In the genomic region with DNA sequence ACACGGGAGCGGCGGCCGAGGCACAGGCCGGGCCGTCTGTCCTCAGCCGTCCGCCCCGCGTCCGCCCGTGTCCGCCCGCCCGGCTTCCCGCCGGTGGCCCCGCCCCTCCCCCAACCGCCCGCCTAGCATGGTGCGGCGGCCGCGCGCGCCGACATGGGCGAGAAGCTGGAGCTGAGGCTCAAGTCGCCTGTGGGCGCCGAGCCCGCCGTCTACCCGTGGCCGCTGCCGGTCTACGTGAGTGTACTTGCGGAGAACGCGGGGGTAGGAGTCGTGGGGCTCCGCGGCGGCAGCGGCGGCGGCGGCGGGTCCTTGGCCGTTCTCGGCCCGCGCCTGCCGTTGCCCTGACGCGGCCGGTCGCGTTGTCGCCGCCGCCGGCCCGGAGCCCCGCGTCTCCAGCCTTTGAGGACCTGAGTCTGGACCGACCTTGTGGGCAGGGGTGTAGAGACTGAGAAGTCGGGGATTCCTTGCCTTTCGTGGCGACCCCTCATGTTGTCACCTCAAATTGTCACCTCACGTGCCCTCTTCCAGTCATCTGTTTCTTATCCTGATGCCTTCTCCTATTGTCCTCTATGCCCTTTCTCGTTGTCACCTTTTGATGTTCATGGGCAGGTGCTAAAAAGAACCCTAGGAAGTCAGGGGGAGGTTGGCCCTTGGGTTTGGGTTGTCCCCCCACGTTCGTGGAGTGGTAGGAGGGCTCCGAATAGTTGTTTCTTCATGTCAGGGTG, we compare ENCODE assay signal across 8 mouse cellular contexts. TPM values are rescaled to one million over a fixed set of nuclear protein-coding genes. Genes with fewer than 3 reads are reported as not detected.
DNase-seq lines count a peak whose midpoint lies in the region; ATAC-seq and TF ChIP-seq lines count a peak whose summit lies in the region.

No protein-coding gene starts in this region.

- TF ChIP-seq CTCF in E14TG2a.4 (conservative IDR thresholded peaks at IDR 0.05; ENCODE audit: low read length): no peak
- no peak for TF ChIP-seq CTCF in forebrain, postnatal 0 days (IDR thresholded peaks at IDR 0.05; ENCODE audit: low read depth)

- H3K4me3 ChIP-seq in E14TG2a.4 (replicated peaks; ENCODE audit: low read length): peak overlapping the region; percentile 91
- H3K4me3 ChIP-seq in forebrain, postnatal 0 days (ENCODE audit: low read depth, low read length): peak overlapping the region; percentile 70
- peak overlapping the region; percentile 97 for H3K4me3 ChIP-seq in liver, embryonic 16.5 days (ENCODE audit: low read depth, low read length)

- 1% methylated on average over 75 of the region's 75 CpGs for whole genome bisulfite sequencing in forebrain, postnatal 0 days
- under 1% methylated on average over 64 of the region's 75 CpGs for WGBS in liver, embryonic 16.5 days (ENCODE audit: insufficient replicate concordance)

- H3K9ac ChIP-seq in forebrain, postnatal 0 days: peak overlapping the region; percentile 84
- peak overlapping the region; percentile 94 for H3K9ac ChIP-seq in liver, embryonic 16.5 days (ENCODE audit: low read depth, low read length)

- DNase-seq in gastrocnemius, postnatal 14 days: peak; percentile 49
- no peak for DNase-seq in gastrocnemius, adult 18-20 months (ENCODE audit: low spot score)
- no peak for DNase-seq in forebrain, postnatal 0 days
- no peak for DNase-seq in right cerebral cortex, postnatal 36 days (ENCODE audit: low spot score in 2 of 2)
- no peak for DNase-seq in right cerebral cortex, adult 2 months (ENCODE audit: low spot score in 2 of 2)
- no peak for DNase-seq in B cell, adult 2 months

- H3K27me3 ChIP-seq in E14TG2a.4 (ENCODE audit: insufficient read depth, low read length): no peaks in the 10 kb centered on the region
- no peaks in the 10 kb centered on the region for H3K27me3 ChIP-seq in forebrain, postnatal 0 days (ENCODE audit: insufficient read depth, low read length)
- no peaks in the 10 kb centered on the region for H3K27me3 ChIP-seq in liver, embryonic 16.5 days (ENCODE audit: control insufficient read depth, insufficient read depth, low read depth, low read length)

- peaks cover 70% of the 10 kb centered on the region for H3K4me1 ChIP-seq in E14TG2a.4 (replicated peaks; ENCODE audit: low read depth, low read length)
- H3K4me1 ChIP-seq in forebrain, postnatal 0 days (ENCODE audit: insufficient read depth): peaks cover 17% of the 10 kb centered on the region
- H3K4me1 ChIP-seq in liver, embryonic 16.5 days (ENCODE audit: control insufficient read depth, low read depth, low read length): peaks cover 56% of the 10 kb centered on the region

- ATAC-seq in forebrain, postnatal 0 days: peak; percentile 36
- ATAC-seq in liver, embryonic 16.5 days (ENCODE audit: low read depth): peak; percentile 55

- peak overlapping the region; percentile 89 for H3K27ac ChIP-seq in forebrain, postnatal 0 days (ENCODE audit: low read depth, low read length)
- peak overlapping the region; percentile 82 for H3K27ac ChIP-seq in liver, embryonic 16.5 days (ENCODE audit: low read length)

- peak overlapping the region; percentile 72 for H3K4me2 ChIP-seq in forebrain, postnatal 0 days (ENCODE audit: low read depth)
- H3K4me2 ChIP-seq in liver, embryonic 16.5 days (ENCODE audit: low read depth, low read length): peak overlapping the region; percentile 76

- no peaks in the 10 kb centered on the region for H3K9me3 ChIP-seq in E14TG2a.4 (ENCODE audit: low read length)
- H3K9me3 ChIP-seq in forebrain, postnatal 0 days (ENCODE audit: low read length): no peaks in the 10 kb centered on the region
- no peaks in the 10 kb centered on the region for H3K9me3 ChIP-seq in liver, embryonic 16.5 days (replicated peaks; ENCODE audit: control insufficient read depth, low read length)

- intact Hi-C loops in gastrocnemius, postnatal 14 days (cut with DNase I; ENCODE audit: low total_unique reads): no loop called here

- peaks cover 36% of the 10 kb centered on the region for H3K36me3 ChIP-seq in E14TG2a.4 (ENCODE audit: insufficient read depth, low read length)
- H3K36me3 ChIP-seq in forebrain, postnatal 0 days (ENCODE audit: insufficient read depth): no peaks in the 10 kb centered on the region
- no peaks in the 10 kb centered on the region for H3K36me3 ChIP-seq in liver, embryonic 16.5 days (ENCODE audit: control insufficient read depth, insufficient read depth)

RNA-seq across cellular contexts. Expression of a gene that starts 0.4 kb away (rescaled TPM):
- total RNA-seq in gastrocnemius, postnatal 14 days (2021): 10 to 100 TPM; 25.5 to 26.1 TPM
- 10 to 100 TPM; 13.6 to 20.8 TPM for total RNA-seq in gastrocnemius, adult 18-20 months (2021)
- total RNA-seq in forebrain, postnatal 0 days (2014; rRNA removed): 15.9 and 21.7 TPM in 2 replicates
- polyA plus RNA-seq in forebrain, postnatal 0 days (2015; fragmentation: Nextera tagmentation; extraction: Ambion mirVana): 5.7 and 8.5 TPM in 2 replicates
- 6.0 and 7.5 TPM in 2 replicates for polyA plus RNA-seq in liver, embryonic 16.5 days (2015; fragmentation: Nextera tagmentation; extraction: Ambion mirVana)

RNA-seq across cellular contexts. Expression of a gene that starts 13.4 kb away (rescaled TPM):
- total RNA-seq in gastrocnemius, postnatal 14 days (2021): 10 to 100 TPM; 23.7 to 25.2 TPM
- 10 to 100 TPM; 24.3 to 31.7 TPM for total RNA-seq in gastrocnemius, adult 18-20 months (2021)
- 137 and 176 TPM in 2 replicates for total RNA-seq in forebrain, postnatal 0 days (2014; rRNA removed)
- 63.8 and 87.7 TPM in 2 replicates for polyA plus RNA-seq in forebrain, postnatal 0 days (2015; fragmentation: Nextera tagmentation; extraction: Ambion mirVana)
- polyA plus RNA-seq in liver, embryonic 16.5 days (2015; fragmentation: Nextera tagmentation; extraction: Ambion mirVana): 20.9 and 21.2 TPM in 2 replicates

RNA-seq across cellular contexts. Expression of a gene that starts 42.5 kb away (rescaled TPM):
- total RNA-seq in gastrocnemius, postnatal 14 days (2021): 10 to 100 TPM; 23.6 to 30.0 TPM
- 10 to 100 TPM; 27.3 to 27.6 TPM for total RNA-seq in gastrocnemius, adult 18-20 months (2021)
- 20.4 and 20.6 TPM in 2 replicates for total RNA-seq in forebrain, postnatal 0 days (2014; rRNA removed)
- polyA plus RNA-seq in forebrain, postnatal 0 days (2015; fragmentation: Nextera tagmentation; extraction: Ambion mirVana): 66.4 and 73.7 TPM in 2 replicates
- polyA plus RNA-seq in liver, embryonic 16.5 days (2015; fragmentation: Nextera tagmentation; extraction: Ambion mirVana): 23.4 and 30.1 TPM in 2 replicates

RNA-seq across cellular contexts. Expression of a gene that starts 43.0 kb away (rescaled TPM):
- 10 to 100 TPM; 21.4 to 23.1 TPM for total RNA-seq in gastrocnemius, postnatal 14 days (2021)
- 10 to 100 TPM; 24.3 to 25.8 TPM for total RNA-seq in gastrocnemius, adult 18-20 months (2021)
- 81.1 and 89.0 TPM in 2 replicates for total RNA-seq in forebrain, postnatal 0 days (2014; rRNA removed)
- polyA plus RNA-seq in forebrain, postnatal 0 days (2015; fragmentation: Nextera tagmentation; extraction: Ambion mirVana): 96.8 and 107 TPM in 2 replicates
- 61.4 and 64.7 TPM in 2 replicates for polyA plus RNA-seq in liver, embryonic 16.5 days (2015; fragmentation: Nextera tagmentation; extraction: Ambion mirVana)

RNA-seq across cellular contexts. Expression of a gene that starts 49.6 kb away (rescaled TPM):
- total RNA-seq in gastrocnemius, postnatal 14 days (2021): under 1 TPM in 1 of 2 experiments, not detected in 1; 0.25 TPM
- under 1 TPM; 0.31 to 0.32 TPM for total RNA-seq in gastrocnemius, adult 18-20 months (2021)
- 0.62 and 0.69 TPM in 2 replicates for total RNA-seq in forebrain, postnatal 0 days (2014; rRNA removed)
- not detected in 2 replicates for polyA plus RNA-seq in forebrain, postnatal 0 days (2015; fragmentation: Nextera tagmentation; extraction: Ambion mirVana)
- 0.08 TPM in 1 of 2 replicates, not detected in the other for polyA plus RNA-seq in liver, embryonic 16.5 days (2015; fragmentation: Nextera tagmentation; extraction: Ambion mirVana)
